16 mouse cellular contexts compared by ENCODE assay signal in genomic region chr4:153175077-153175476, GRCm38 (mm10).
A peak's percentile ranks its signal among the peaks of the same experiment; 100 is the strongest.
DNase-seq lines count a peak whose midpoint lies in the region; ATAC-seq lines count a peak whose summit lies in the region.
"Had no signal": no experiment of that assay in that cellular context is flagged by ENCODE, and none has a peak within 500 bp of the region (broad histone marks: within the 10 kb centered on the region; RNA-seq: fewer than 3 reads in every experiment).

No protein-coding gene starts in this region.

- peaks cover 7% of the 10 kb centered on the region; the same call in 1 of the 2 replicates for H3K9me3 ChIP-seq in kidney, embryonic 16.5 days (ENCODE audit: low read length)

- peak; percentile 33; the same call in 1 of the 2 replicates for ATAC-seq in kidney, embryonic 16.5 days (ENCODE audit: low FRiP score, low TSS enrichment)
- ATAC-seq: CD4-positive, CD25-positive, alpha-beta regulatory T cell, adult 4 months; forebrain, postnatal 0 days had no signal

- no peak overlapping the region for H3K27ac ChIP-seq in kidney, embryonic 16.5 days (ENCODE audit: low read length)
- H3K27ac ChIP-seq: embryonic facial prominence, embryonic 10.5 days; forebrain, embryonic 13.5 days; heart, adult 2 months; hindbrain, embryonic 10.5 days had no signal

- H3K36me3 ChIP-seq in kidney, embryonic 16.5 days (ENCODE audit: insufficient read depth, low read length): no peaks in the 10 kb centered on the region
- H3K36me3 ChIP-seq: embryonic facial prominence, embryonic 10.5 days; G1E; heart, embryonic 12.5 days; hindbrain, embryonic 10.5 days had no signal

- H3K4me3 ChIP-seq in kidney, embryonic 16.5 days (ENCODE audit: low read length): no peak overlapping the region
- H3K4me3 ChIP-seq: embryonic facial prominence, embryonic 10.5 days; forebrain, embryonic 13.5 days; heart, adult 2 months; heart, embryonic 12.5 days; hindbrain, embryonic 10.5 days had no signal

- H3K4me2 ChIP-seq in kidney, embryonic 16.5 days (replicated peaks; ENCODE audit: low read depth, low read length): peak overlapping the region; percentile 0; the same call in 1 of the 2 replicates
- H3K4me2 ChIP-seq: forebrain, embryonic 13.5 days; heart, embryonic 12.5 days had no signal

- H3K4me1 ChIP-seq in kidney, embryonic 16.5 days (ENCODE audit: insufficient read depth, low read length): peaks cover 11% of the 10 kb centered on the region
- H3K4me1 ChIP-seq: forebrain, embryonic 13.5 days had no signal

- DNase-seq in embryo, embryonic 10.5 days (ENCODE audit: low spot score): peak; percentile 8
- DNase-seq in embryo, embryonic 9.5 days (ENCODE audit: extremely low spot score): no peak
- DNase-seq in kidney, postnatal 25 days: no peak
- peak; percentile 21 to 46 for DNase-seq in kidney, postnatal 4 days
- no peak for DNase-seq in kidney, adult 18-20 months
- DNase-seq in mesoderm, embryonic 11.5 days (ENCODE audit: low read depth, low spot score): peak; percentile 27
- DNase-seq: B cell, adult 2 months had no signal

- no peak overlapping the region for H3K9ac ChIP-seq in kidney, embryonic 16.5 days (replicated peaks; ENCODE audit: low read length)
- H3K9ac ChIP-seq: forebrain, embryonic 13.5 days; forebrain, postnatal 0 days; heart, embryonic 12.5 days had no signal

- WGBS in kidney, embryonic 16.5 days: 25% methylated on average over 15 of the region's 15 CpGs

- no peaks in the 10 kb centered on the region for H3K27me3 ChIP-seq in kidney, embryonic 16.5 days (ENCODE audit: insufficient read depth, low read length)
- H3K27me3 ChIP-seq: forebrain, embryonic 13.5 days; heart, embryonic 12.5 days had no signal

Comparison
In these comparisons a context has a peak if more than half of its experiments do, and no peak if none do; other contexts are left out.
1. DNase-seq: peak in embryo, embryonic 10.5 days (single experiment), kidney, postnatal 4 days (2 of 2) and mesoderm, embryonic 11.5 days (single experiment); none in embryo, embryonic 9.5 days (single experiment), kidney, postnatal 25 days (0 of 2) and kidney, adult 18-20 months (single experiment).